Mouse (Mus musculus): ENCODE measurements around the gene Txnip. TPM values are rescaled to one million over a fixed set of nuclear protein-coding genes. Genes with fewer than 3 reads are reported as not detected.
"Not testable (repeated sequence)": the region's sequence is repeated elsewhere in the genome, so short reads cannot be mapped to it uniquely, and the experiment has no call there.

Gene Txnip
- 52.2 and 57.6 TPM in 2 replicates for polyA plus RNA-seq (2015; fragmentation: Nextera tagmentation; extraction: Ambion mirVana)

- Histone ChIP-seq H3K9me3 (no peaks in the 10 kb centered on the region), H3K4me2 (replicated peaks) (peak within 1 kb of the TSS; percentile 82), H3K27me3 (no peaks in the 10 kb centered on the region), H3K4me3 (replicated peaks) (peak within 1 kb of the TSS; percentile 60), H3K27ac (peak within 1 kb of the TSS; percentile 74), H3K9ac (replicated peaks) (peak within 1 kb of the TSS; percentile 69), H3K4me1 (replicated peaks) (peaks cover 53% of the 10 kb centered on the region), H3K36me3 (peaks cover 21% of the 10 kb centered on the region)
- peak; percentile 100 for ATAC-seq
- under 1% methylated on average over 26 of the region's 26 CpGs for WGBS
These were observed at the start of gene Txnip for GRCm38 (mm10) chr3:96557694-96558093. Gene Txnip, plus strand, starts transcription at chr3:96557957.

- not testable (repeated sequence) for H3K4me3 ChIP-seq (replicated peaks); H3K4me2 ChIP-seq (replicated peaks); H3K36me3 ChIP-seq; H3K4me1 ChIP-seq (replicated peaks); H3K27ac ChIP-seq; H3K9me3 ChIP-seq; H3K9ac ChIP-seq (replicated peaks); ATAC-seq; H3K27me3 ChIP-seq
- WGBS, result 98% methylated on average over 8 of the region's 9 CpGs
These were observed 49.8 kb upstream of the Txnip start for GRCm38 (mm10) chr3:96507966-96508365.

- Histone ChIP-seq H3K27me3 (0 out of 2 replicates have a peak, but pooled peaks cover under 1% of the 10 kb centered on the region), H3K9ac (replicated peaks) (no peak overlapping the region), H3K4me2 (replicated peaks) (no peak overlapping the region), H3K36me3 (no peaks in the 10 kb centered on the region), H3K4me3 (replicated peaks) (no peak overlapping the region), H3K9me3 (no peaks in the 10 kb centered on the region), H3K27ac (no peak overlapping the region), H3K4me1 (replicated peaks) (no peaks in the 10 kb centered on the region)
- no peak for ATAC-seq
- 44% methylated on average over 5 of the region's 5 CpGs for WGBS
These were observed 37.6 kb upstream of the Txnip start for GRCm38 (mm10) chr3:96520171-96520570.

- Histone ChIP-seq H3K27me3 (peaks cover 16% of the 10 kb centered on the region), H3K9ac (replicated peaks) (no peak overlapping the region), H3K27ac (no peak overlapping the region), H3K36me3 (no peaks in the 10 kb centered on the region), H3K4me1 (replicated peaks) (peaks cover 6% of the 10 kb centered on the region), H3K4me2 (replicated peaks) (no peak overlapping the region), H3K9me3 (no peaks in the 10 kb centered on the region), H3K4me3 (replicated peaks) (no peak overlapping the region)
- 61% methylated on average over 4 of the region's 4 CpGs for WGBS
- ATAC-seq, result no peak
These were observed 35.6 kb upstream of the Txnip start for GRCm38 (mm10) chr3:96522149-96522548.

DNA sequence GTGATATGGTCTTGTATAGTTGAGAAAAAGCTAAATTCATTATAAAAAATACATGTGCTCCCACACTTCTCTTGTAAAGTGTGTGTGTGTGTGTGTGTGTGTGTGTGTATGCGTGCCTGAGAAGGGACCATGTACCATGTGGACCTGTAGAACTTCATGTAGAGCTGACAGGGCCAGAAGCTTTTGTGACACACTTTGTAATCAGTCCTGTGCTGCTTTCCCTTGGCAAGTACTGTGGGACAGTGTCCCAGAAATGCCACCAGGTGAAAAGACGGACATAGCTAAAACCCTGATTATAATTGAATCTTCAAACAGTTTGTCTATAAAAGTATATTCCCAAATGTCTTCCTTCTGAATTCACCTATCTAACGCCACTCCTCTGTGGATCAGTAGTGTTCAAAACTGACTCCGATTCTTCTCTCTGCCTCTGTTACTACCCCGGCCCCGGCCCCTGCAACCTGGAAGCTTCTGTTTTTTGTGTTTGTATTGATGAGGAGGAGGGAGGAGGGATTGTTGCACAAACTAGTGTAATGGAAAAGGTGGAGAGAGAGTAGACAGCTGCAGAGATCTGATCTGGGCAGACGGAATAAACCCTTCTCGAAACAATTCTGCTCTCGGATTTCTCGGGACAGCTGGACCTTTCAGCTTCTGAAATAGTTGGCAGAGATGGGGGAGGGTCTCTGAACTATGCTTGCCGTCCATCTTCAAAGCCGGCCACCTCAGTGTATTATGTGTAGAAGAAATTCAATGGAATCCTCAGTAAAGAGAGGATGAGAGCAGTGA lies 33.5 kb upstream of the Txnip start:
- WGBS, result 61% methylated on average over 12 of the region's 12 CpGs
- peaks cover 37% of the 10 kb centered on the region for H3K27me3 ChIP-seq
- H3K4me2 ChIP-seq (replicated peaks), result no peak overlapping the region
- no peaks in the 10 kb centered on the region for H3K9me3 ChIP-seq
- no peaks in the 10 kb centered on the region for H3K36me3 ChIP-seq
- no peak for ATAC-seq
- H3K27ac ChIP-seq, result no peak overlapping the region
- peaks cover 9% of the 10 kb centered on the region for H3K4me1 ChIP-seq (replicated peaks)
- no peak overlapping the region for H3K4me3 ChIP-seq (replicated peaks)
- H3K9ac ChIP-seq (replicated peaks), result no peak overlapping the region

- Histone ChIP-seq H3K27ac (no peak within 1 kb of the TSS), H3K4me1 (replicated peaks) (peaks cover 9% of the 10 kb centered on the region), H3K9ac (replicated peaks) (no peak within 1 kb of the TSS), H3K9me3 (no peaks in the 10 kb centered on the region), H3K27me3 (peaks cover 37% of the 10 kb centered on the region), H3K4me2 (replicated peaks) (no peak within 1 kb of the TSS), H3K4me3 (replicated peaks) (no peak within 1 kb of the TSS), H3K36me3 (no peaks in the 10 kb centered on the region)
- no peak for ATAC-seq
- 83% methylated on average over 4 of the region's 4 CpGs for WGBS
These were observed 32.8 kb upstream of the Txnip start, which contains the start of gene Hfe2 for GRCm38 (mm10) chr3:96524914-96525313. Gene Hfe2, plus strand, starts transcription at chr3:96525172.

- H3K36me3 ChIP-seq, result no peaks in the 10 kb centered on the region
- no peak overlapping the region for H3K4me2 ChIP-seq (replicated peaks)
- H3K9me3 ChIP-seq, result no peaks in the 10 kb centered on the region
- 72% methylated on average over 11 of the region's 11 CpGs for WGBS
- H3K27ac ChIP-seq, result no peak overlapping the region
- no peak overlapping the region for H3K4me3 ChIP-seq (replicated peaks)
- H3K9ac ChIP-seq (replicated peaks), result no peak overlapping the region
- ATAC-seq, result no peak; the same call in 1 of the 2 replicates
- H3K27me3 ChIP-seq, result peaks cover 37% of the 10 kb centered on the region
- H3K4me1 ChIP-seq (replicated peaks), result peaks cover 9% of the 10 kb centered on the region
These were observed 31.6 kb upstream of the Txnip start for GRCm38 (mm10) chr3:96526013-96526762.

- peaks cover 37% of the 10 kb centered on the region for H3K27me3 ChIP-seq
- H3K4me1 ChIP-seq (replicated peaks), result peaks cover 9% of the 10 kb centered on the region
- no peaks in the 10 kb centered on the region for H3K9me3 ChIP-seq
- H3K27ac ChIP-seq, result no peak overlapping the region
- 4% methylated on average over 44 of the region's 44 CpGs for WGBS
- peak overlapping the region; percentile 57 for H3K9ac ChIP-seq (replicated peaks)
- no peaks in the 10 kb centered on the region for H3K36me3 ChIP-seq
- ATAC-seq, result peak; percentile 70
- H3K4me2 ChIP-seq (replicated peaks), result peak overlapping the region; percentile 78
- H3K4me3 ChIP-seq (replicated peaks), result peak overlapping the region; percentile 46
These were observed 30.8 kb upstream of the Txnip start for GRCm38 (mm10) chr3:96526864-96527542.

- H3K27ac ChIP-seq, result no peak overlapping the region
These were observed 29.3 kb upstream of the Txnip start for GRCm38 (mm10) chr3:96528506-96528905.

GRCm38 (mm10) chr3:96532050-96532449 lies 25.7 kb upstream of the Txnip start:
- Histone ChIP-seq H3K4me3 (replicated peaks) (no peak overlapping the region), H3K4me2 (replicated peaks) (no peak overlapping the region), H3K27ac (no peak overlapping the region), H3K27me3 (peaks cover 22% of the 10 kb centered on the region), H3K9me3 (no peaks in the 10 kb centered on the region), H3K36me3 (no peaks in the 10 kb centered on the region), H3K4me1 (replicated peaks) (peaks cover 4% of the 10 kb centered on the region), H3K9ac (replicated peaks) (no peak overlapping the region)
- WGBS, result 72% methylated on average over 7 of the region's 7 CpGs
- ATAC-seq, result no peak

More at GRCm38 (mm10) chr3:96528506-96528905, 29.3 kb upstream of the Txnip start:
- H3K4me1 ChIP-seq (replicated peaks), result peaks cover 9% of the 10 kb centered on the region
- H3K9me3 ChIP-seq, result no peaks in the 10 kb centered on the region
- H3K9ac ChIP-seq (replicated peaks), result no peak overlapping the region
- 32% methylated on average over 9 of the region's 9 CpGs for WGBS
- no peaks in the 10 kb centered on the region for H3K36me3 ChIP-seq
- no peak overlapping the region for H3K4me3 ChIP-seq (replicated peaks)
- ATAC-seq, result no peak
- peaks cover 37% of the 10 kb centered on the region for H3K27me3 ChIP-seq
- no peak overlapping the region for H3K4me2 ChIP-seq (replicated peaks)

DNA sequence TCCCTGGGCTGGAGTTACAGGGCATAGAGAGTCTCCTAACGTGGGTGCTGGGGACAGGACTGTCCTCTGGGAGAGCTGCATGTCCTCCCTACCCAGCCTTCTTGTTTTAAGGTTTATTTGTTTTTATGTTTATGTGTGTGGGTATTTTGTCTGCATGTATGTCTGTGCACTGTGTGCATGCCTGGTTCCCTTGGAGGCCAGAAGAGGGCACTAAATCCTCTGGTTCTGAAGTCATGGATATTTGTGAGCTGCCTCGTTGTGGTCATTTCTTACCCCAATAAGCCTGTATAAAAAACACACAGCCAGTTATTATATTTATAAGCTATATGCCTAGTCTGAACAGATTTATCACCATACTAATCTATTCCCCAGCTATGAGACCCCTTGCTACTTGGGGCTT lies 23.5 kb upstream of the Txnip start:
- no peaks in the 10 kb centered on the region for H3K4me1 ChIP-seq (replicated peaks)
- no peak overlapping the region for H3K4me2 ChIP-seq (replicated peaks)
- no peak overlapping the region for H3K27ac ChIP-seq
- WGBS, result 55% methylated on average over 2 of the region's 2 CpGs
- ATAC-seq, result no peak
- H3K36me3 ChIP-seq, result no peaks in the 10 kb centered on the region
- H3K4me3 ChIP-seq (replicated peaks), result no peak overlapping the region
- H3K27me3 ChIP-seq, result no peaks in the 10 kb centered on the region; the same call in 1 of the 2 replicates
- H3K9me3 ChIP-seq, result no peaks in the 10 kb centered on the region
- no peak overlapping the region for H3K9ac ChIP-seq (replicated peaks)

- WGBS, result 83% methylated on average over 2 of the region's 2 CpGs
- Histone ChIP-seq H3K36me3 (no peaks in the 10 kb centered on the region), H3K4me3 (replicated peaks) (no peak overlapping the region), H3K27ac (no peak overlapping the region), H3K4me1 (replicated peaks) (no peaks in the 10 kb centered on the region), H3K9me3 (no peaks in the 10 kb centered on the region), H3K9ac (replicated peaks) (no peak overlapping the region), H3K27me3 (no peaks in the 10 kb centered on the region), H3K4me2 (replicated peaks) (no peak overlapping the region)
- ATAC-seq, result no peak
These were observed 18.4 kb upstream of the Txnip start for GRCm38 (mm10) chr3:96539316-96539715.
